Mouse (Mus musculus): Measurements from ENCODE around the gene Daxx. TPM values are rescaled to one million over a fixed set of nuclear protein-coding genes. Genes with fewer than 3 reads are reported as not detected.

Daxx gene
- polyA plus RNA-seq, 1 experiment from 2014 or later, result 63.5 TPM

GRCm38 (mm10) chr17:33928251-33928947 lies 19.2 kb downstream of the Daxx start:
- H3K36me3 ChIP-seq, result peaks cover 2% of the 10 kb centered on the region; the same call in 1 of the 2 replicates
- no peaks in the 10 kb centered on the region for H3K27me3 ChIP-seq
- peak overlapping the region; percentile 99 for H3K4me2 ChIP-seq (replicated peaks)
- 62% methylated on average over 21 of the region's 21 CpGs for WGBS
- H3K9me3 ChIP-seq, result no peaks in the 10 kb centered on the region
- no peak overlapping the region for H3K27ac ChIP-seq (replicated peaks)
- peak overlapping the region; percentile 88 for H3K9ac ChIP-seq (replicated peaks)
- peak overlapping the region; percentile 82 for H3K4me3 ChIP-seq
- no peak for ATAC-seq (replicated peaks)
- H3K4me1 ChIP-seq, result peaks cover 26% of the 10 kb centered on the region

DNA sequence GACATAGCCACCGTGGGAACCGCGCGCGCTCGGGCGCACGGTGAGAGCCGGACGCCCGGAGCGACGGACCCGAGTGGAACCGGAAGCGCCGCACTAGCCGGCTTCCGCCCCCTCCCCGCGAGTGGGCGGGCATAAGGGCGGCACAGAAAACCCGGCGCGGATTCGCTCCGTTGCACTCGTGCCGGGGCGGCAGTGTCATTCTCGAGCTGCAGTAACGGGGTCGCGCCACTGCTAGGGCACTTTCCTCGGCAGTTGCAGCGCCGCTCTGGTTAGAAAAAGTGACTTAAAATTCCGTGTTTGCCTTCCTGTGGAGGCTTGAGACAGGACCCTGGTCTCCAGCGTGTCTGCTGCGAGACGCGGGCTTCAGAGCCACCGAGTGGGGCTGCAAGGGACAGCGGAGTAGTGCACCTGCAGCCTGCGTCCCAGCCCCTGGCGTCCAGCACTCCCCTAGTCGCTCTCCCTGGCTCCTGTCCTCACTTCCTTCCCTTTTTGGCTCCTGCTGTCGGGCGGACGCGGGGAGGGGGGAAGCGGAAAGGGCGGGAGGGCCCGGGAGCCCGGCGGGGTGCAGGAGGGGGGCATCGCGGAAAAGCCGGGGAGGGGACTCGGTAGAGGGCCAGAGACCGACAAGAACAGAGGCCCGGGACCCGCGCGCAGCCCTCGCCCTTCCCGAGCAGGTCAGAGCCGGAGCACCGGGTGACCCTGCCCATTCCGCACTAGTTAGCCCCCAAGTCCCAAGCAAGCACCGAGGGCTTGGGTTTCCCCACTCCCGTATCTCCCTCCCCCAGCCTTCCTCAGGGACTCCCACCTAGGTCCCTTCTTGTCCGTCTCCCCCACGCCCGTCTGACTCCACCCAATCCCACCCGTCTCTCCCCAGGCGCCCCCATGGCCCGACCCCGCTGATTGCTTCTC lies 20.4 kb downstream of the Daxx start, which contains the start of gene Rgl2:
Gene Rgl2, plus strand, starts transcription at position 173 of the 909 bp plus-strand sequence.
- H3K9me3 ChIP-seq, result no peaks in the 10 kb centered on the region
- H3K4me2 ChIP-seq (replicated peaks), result peak within 1 kb of the TSS; percentile 99
- peaks cover 26% of the 10 kb centered on the region for H3K4me1 ChIP-seq
- H3K27me3 ChIP-seq, result no peaks in the 10 kb centered on the region
- H3K36me3 ChIP-seq, result peaks cover 2% of the 10 kb centered on the region; the same call in 1 of the 2 replicates
- under 1% methylated on average over 78 of the region's 80 CpGs for WGBS
- H3K27ac ChIP-seq (replicated peaks), result peak within 1 kb of the TSS; percentile 96
- peak; percentile 90 for ATAC-seq (replicated peaks)
- H3K9ac ChIP-seq (replicated peaks), result peak within 1 kb of the TSS; percentile 88
- peak within 1 kb of the TSS; percentile 82 for H3K4me3 ChIP-seq

GRCm38 (mm10) chr17:33930280-33931158 lies 21.3 kb downstream of the Daxx start:
- Histone ChIP-seq H3K4me2 (replicated peaks) (peak overlapping the region; percentile 99), H3K4me1 (peaks cover 26% of the 10 kb centered on the region), H3K27ac (replicated peaks) (peak overlapping the region; percentile 96), H3K4me3 (peak overlapping the region; percentile 82), H3K9ac (replicated peaks) (peak overlapping the region; percentile 88), H3K36me3 (peaks cover 4% of the 10 kb centered on the region), H3K27me3 (no peaks in the 10 kb centered on the region), H3K9me3 (no peaks in the 10 kb centered on the region)
- under 1% methylated on average over 45 of the region's 45 CpGs for WGBS
- peak; percentile 7; the same call in 1 of the 2 replicates for ATAC-seq (replicated peaks)

DNA sequence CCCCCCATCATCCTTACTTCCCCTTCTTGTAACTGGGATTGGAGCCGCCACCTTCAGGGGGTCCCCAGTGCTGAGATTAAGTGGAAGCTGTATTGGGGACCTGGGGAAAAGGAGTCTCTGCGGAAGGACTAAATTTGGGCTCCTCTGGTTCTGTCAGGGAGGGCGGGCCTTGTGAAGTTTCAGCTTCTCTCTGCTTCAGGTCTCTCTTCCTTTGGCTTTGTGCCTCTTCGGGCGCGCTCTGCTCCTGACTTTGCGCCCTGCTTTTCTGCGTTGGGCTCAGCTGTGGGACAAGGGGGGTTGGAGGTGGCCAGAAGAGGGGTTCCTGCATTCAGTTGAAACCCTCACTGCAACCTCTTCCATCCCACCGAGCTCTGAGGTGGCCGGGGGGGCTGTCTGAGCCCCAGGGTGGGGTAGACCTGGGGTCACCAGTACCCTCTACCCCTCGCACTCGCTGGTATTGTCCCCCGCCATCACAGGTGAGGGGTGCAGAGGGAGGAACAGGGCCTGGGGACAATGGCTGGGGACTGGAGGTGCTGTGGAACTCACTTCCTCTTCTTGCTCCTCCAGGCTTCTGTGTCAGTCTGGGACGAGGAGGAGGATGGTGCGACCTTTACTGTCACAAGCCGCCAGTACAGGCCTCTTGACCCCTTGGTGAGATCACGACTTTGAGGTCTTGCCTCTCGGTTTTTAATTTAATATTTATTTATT lies 22.1 kb downstream of the Daxx start:
- no peak overlapping the region for H3K27ac ChIP-seq (replicated peaks)
- peaks cover 10% of the 10 kb centered on the region for H3K36me3 ChIP-seq
- no peak for ATAC-seq (replicated peaks)

DNA sequence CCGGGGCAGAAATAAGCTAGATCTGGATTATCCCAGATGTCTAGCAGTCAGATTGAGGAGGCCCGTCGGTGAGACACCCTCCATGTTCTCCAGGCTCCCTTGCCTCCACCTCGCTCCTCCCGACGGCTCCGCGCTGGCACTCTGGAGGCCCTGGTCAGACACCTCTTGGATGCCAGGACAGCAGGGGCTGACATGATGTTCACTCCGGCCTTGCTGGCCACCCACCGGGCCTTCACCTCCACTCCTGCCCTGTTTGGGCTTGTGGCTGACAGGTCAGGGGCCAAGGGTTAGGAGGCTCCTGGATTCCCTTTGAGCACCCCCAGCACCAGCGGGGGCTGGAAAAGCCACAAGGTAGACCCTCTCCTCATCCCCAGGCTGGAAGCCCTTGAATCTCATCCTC lies 22.7 kb downstream of the Daxx start:
- no peak for ATAC-seq (replicated peaks)
- peaks cover 10% of the 10 kb centered on the region for H3K36me3 ChIP-seq
- no peak overlapping the region for H3K27ac ChIP-seq (replicated peaks)
- no peak overlapping the region for H3K4me2 ChIP-seq (replicated peaks)
- peaks cover 26% of the 10 kb centered on the region for H3K4me1 ChIP-seq
- no peak overlapping the region for H3K9ac ChIP-seq (replicated peaks)
- H3K27me3 ChIP-seq, result no peaks in the 10 kb centered on the region
- no peak overlapping the region for H3K4me3 ChIP-seq
- no peaks in the 10 kb centered on the region for H3K9me3 ChIP-seq
- whole genome bisulfite sequencing, result 88% methylated on average over 11 of the region's 11 CpGs

More for the DNA sequence above, 22.1 kb downstream of the Daxx start:
- Histone ChIP-seq H3K4me2 (replicated peaks) (peak overlapping the region; percentile 99), H3K27me3 (no peaks in the 10 kb centered on the region), H3K9ac (replicated peaks) (peak overlapping the region; percentile 88), H3K4me3 (peak overlapping the region; percentile 82), H3K9me3 (no peaks in the 10 kb centered on the region), H3K4me1 (peaks cover 26% of the 10 kb centered on the region)
- WGBS, result 34% methylated on average over 18 of the region's 18 CpGs

DNA sequence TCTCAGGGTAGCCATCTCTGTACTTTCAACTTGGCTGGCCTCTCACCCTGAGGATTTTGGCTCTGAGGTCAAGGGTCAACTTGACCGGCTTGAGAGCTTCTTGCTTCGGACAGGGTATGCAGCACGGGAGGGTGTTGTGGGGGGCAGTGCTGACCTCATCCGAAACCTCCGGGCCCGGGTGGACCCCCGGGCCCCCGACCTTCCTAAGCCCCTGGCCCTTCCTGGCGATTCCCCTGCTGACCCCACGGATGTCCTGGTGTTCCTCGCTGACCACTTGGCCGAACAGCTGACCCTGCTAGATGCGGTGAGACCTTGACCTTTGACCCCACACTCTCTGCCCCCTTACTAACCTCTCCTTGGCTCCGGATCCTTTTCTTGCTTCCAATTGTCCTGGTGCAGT lies 23.2 kb downstream of the Daxx start:
- WGBS, result 92% methylated on average over 14 of the region's 14 CpGs
- H3K27ac ChIP-seq (replicated peaks), result no peak overlapping the region
- no peak for ATAC-seq (replicated peaks)
- H3K4me2 ChIP-seq (replicated peaks), result no peak overlapping the region
- H3K36me3 ChIP-seq, result peaks cover 15% of the 10 kb centered on the region
- H3K9me3 ChIP-seq, result no peaks in the 10 kb centered on the region
- H3K27me3 ChIP-seq, result no peaks in the 10 kb centered on the region
- peaks cover 26% of the 10 kb centered on the region for H3K4me1 ChIP-seq
- H3K4me3 ChIP-seq, result no peak overlapping the region
- H3K9ac ChIP-seq (replicated peaks), result no peak overlapping the region

- Histone ChIP-seq H3K9me3 (no peaks in the 10 kb centered on the region), H3K36me3 (peaks cover 18% of the 10 kb centered on the region), H3K27me3 (no peaks in the 10 kb centered on the region), H3K4me1 (peaks cover 23% of the 10 kb centered on the region), H3K27ac (replicated peaks) (no peak overlapping the region), H3K9ac (replicated peaks) (no peak overlapping the region), H3K4me2 (replicated peaks) (no peak overlapping the region), H3K4me3 (no peak overlapping the region)
- WGBS, result 94% methylated on average over 15 of the region's 15 CpGs
- ATAC-seq (replicated peaks), result no peak
Observed at GRCm38 (mm10) chr17:33932970-33933369, 23.8 kb downstream of the Daxx start.

GRCm38 (mm10) chr17:33935422-33936055 lies 26.3 kb downstream of the Daxx start:
- Histone ChIP-seq H3K4me2 (replicated peaks) (no peak overlapping the region), H3K9me3 (no peaks in the 10 kb centered on the region), H3K4me3 (no peak overlapping the region), H3K4me1 (peaks cover 22% of the 10 kb centered on the region), H3K9ac (replicated peaks) (no peak overlapping the region), H3K27me3 (no peaks in the 10 kb centered on the region), H3K27ac (replicated peaks) (no peak overlapping the region), H3K36me3 (peaks cover 26% of the 10 kb centered on the region)
- WGBS, result 88% methylated on average over 21 of the region's 21 CpGs
- no peak for ATAC-seq (replicated peaks)

GRCm38 (mm10) chr17:33936993-33937392 lies 27.8 kb downstream of the Daxx start:
- 80% methylated on average over 15 of the region's 15 CpGs for WGBS
- no peak overlapping the region for H3K27ac ChIP-seq (replicated peaks)
- no peak overlapping the region for H3K9ac ChIP-seq (replicated peaks)
- no peak for ATAC-seq (replicated peaks)
- H3K27me3 ChIP-seq, result no peaks in the 10 kb centered on the region
- H3K4me2 ChIP-seq (replicated peaks), result no peak overlapping the region
- H3K36me3 ChIP-seq, result peaks cover 26% of the 10 kb centered on the region
- peaks cover 23% of the 10 kb centered on the region for H3K4me1 ChIP-seq
- H3K9me3 ChIP-seq, result no peaks in the 10 kb centered on the region
- H3K4me3 ChIP-seq, result no peak overlapping the region

GRCm38 (mm10) chr17:33938783-33939182 lies 29.6 kb downstream of the Daxx start:
- no peak for ATAC-seq (replicated peaks)

More at GRCm38 (mm10) chr17:33938783-33939182, 29.6 kb downstream of the Daxx start:
- Histone ChIP-seq H3K9me3 (no peaks in the 10 kb centered on the region), H3K27ac (replicated peaks) (no peak overlapping the region), H3K9ac (replicated peaks) (no peak overlapping the region), H3K4me2 (replicated peaks) (peak overlapping the region; percentile 95), H3K4me1 (peaks cover 26% of the 10 kb centered on the region), H3K4me3 (peak overlapping the region; percentile 77), H3K36me3 (peaks cover 33% of the 10 kb centered on the region; the same call in 1 of the 2 replicates), H3K27me3 (no peaks in the 10 kb centered on the region)
- 81% methylated on average over 11 of the region's 11 CpGs for WGBS
